In genomic region chr17:80932716-80933115, GRCm38 (mm10) we compare ENCODE assay signal across 20 mouse cellular contexts. TPM values are rescaled to one million over a fixed set of nuclear protein-coding genes. Genes with fewer than 3 reads are reported as not detected.
DNase-seq lines count a peak whose midpoint lies in the region; ATAC-seq and TF ChIP-seq lines count a peak whose summit lies in the region.
"Had no signal": no experiment of that assay in that cellular context is flagged by ENCODE, and none has a peak within 500 bp of the region (broad histone marks: within the 10 kb centered on the region; RNA-seq: fewer than 3 reads in every experiment).

No protein-coding gene starts in this region.

- peak overlapping the region; percentile 83 for H3K27ac ChIP-seq in bone marrow macrophage, adult 2 months (ENCODE audit: insufficient read depth, low read depth, low read length)
- peak overlapping the region; percentile 64 to 78 for H3K27ac ChIP-seq in heart, embryonic 14.5 days (replicated peaks in 1 of 2; ENCODE audit: control insufficient read depth in 1 of 2, insufficient read depth in 1 of 2, low read depth in 2 of 2, low read length in 2 of 2)
- H3K27ac ChIP-seq: embryonic facial prominence, embryonic 12.5 days; hindbrain, embryonic 13.5 days; left cerebral cortex, adult 2 months; limb, embryonic 15.5 days; neural tube, embryonic 12.5 days had no signal

- 82% methylated on average over 3 of the region's 3 CpGs for WGBS in heart, embryonic 14.5 days

- H3K4me1 ChIP-seq in bone marrow macrophage, adult 2 months (ENCODE audit: control insufficient read depth, insufficient read depth, low read length) = peaks cover 21% of the 10 kb centered on the region
- peaks cover 9 to 17% of the 10 kb centered on the region in 2 experiments for H3K4me1 ChIP-seq in heart, embryonic 14.5 days (ENCODE audit: control insufficient read depth in 2 of 2, insufficient read depth in 2 of 2, low read length in 2 of 2)
- H3K4me1 ChIP-seq: embryonic facial prominence, embryonic 12.5 days; hindbrain, embryonic 13.5 days; limb, embryonic 15.5 days; neural tube, embryonic 12.5 days had no signal

- no peak overlapping the region for H3K9ac ChIP-seq in heart, embryonic 14.5 days (ENCODE audit: low read length)
- H3K9ac ChIP-seq: embryonic facial prominence, embryonic 12.5 days; hindbrain, embryonic 13.5 days; limb, embryonic 15.5 days; neural tube, embryonic 12.5 days had no signal

- no peaks in the 10 kb centered on the region for H3K9me3 ChIP-seq in heart, embryonic 14.5 days (ENCODE audit: control insufficient read depth, low read length)
- H3K9me3 ChIP-seq: embryonic facial prominence, embryonic 12.5 days; hindbrain, embryonic 13.5 days; limb, embryonic 15.5 days; megakaryocyte, embryonic 14.5 days; neural tube, embryonic 12.5 days had no signal

- TF ChIP-seq POLR2A in bone marrow macrophage, adult 2 months (IDR thresholded peaks at IDR 0.05; ENCODE audit: borderline replicate concordance, low read depth, low read length) = no peak

- intact Hi-C loops in heart, postnatal 36 days (cut with DNase I) = loop anchor here (5.0 kb wide), 2 partner anchors 205 to 245 kb away; partner anchors contain the start of gene Map4k3

- peak; percentile 40 to 61 for DNase-seq in heart, adult 18-20 months
- DNase-seq in heart, adult 8-10 months (ENCODE audit: low spot score) = no peak
- peak; percentile 21 to 52 for DNase-seq in heart, postnatal 36 days
- no peak for DNase-seq in cerebellum, postnatal 10 days
- DNase-seq in urinary bladder, postnatal 14 days (ENCODE audit: low spot score) = no peak
- DNase-seq: cerebellum, adult 11-12 months; cerebellum, postnatal 25 days; kidney, postnatal 4 days; left cerebral cortex, postnatal 4 days; midbrain, embryonic 14.5 days; retina, postnatal 1 day had no signal

- H3K4me3 ChIP-seq in bone marrow macrophage, adult 2 months (ENCODE audit: insufficient read depth, low read length) = no peak overlapping the region
- no peak overlapping the region for H3K4me3 ChIP-seq in heart, embryonic 14.5 days (ENCODE audit: control insufficient read depth in 1 of 2, insufficient read depth in 1 of 2, low read depth in 1 of 2, low read length in 2 of 2)
- H3K4me3 ChIP-seq: embryonic facial prominence, embryonic 12.5 days; hindbrain, embryonic 13.5 days; left cerebral cortex, adult 2 months; limb, embryonic 15.5 days; neural tube, embryonic 12.5 days had no signal

- no peaks in the 10 kb centered on the region for H3K27me3 ChIP-seq in heart, embryonic 14.5 days (ENCODE audit: control insufficient read depth, insufficient read depth, low read length)
- H3K27me3 ChIP-seq: embryonic facial prominence, embryonic 12.5 days; hindbrain, embryonic 13.5 days; limb, embryonic 15.5 days; neural tube, embryonic 12.5 days had no signal

- TF ChIP-seq CTCF in bone marrow macrophage, adult 2 months (IDR thresholded peaks at IDR 0.05; ENCODE audit: low read depth, low read length) = no peak

- no peak for ATAC-seq in heart, embryonic 14.5 days (ENCODE audit: insufficient number of reproducible peaks, insufficient read depth, low FRiP score, low read depth)

- no peaks in the 10 kb centered on the region for H3K36me3 ChIP-seq in heart, embryonic 14.5 days (ENCODE audit: control insufficient read depth, insufficient read depth, low read length)
- H3K36me3 ChIP-seq: embryonic facial prominence, embryonic 12.5 days; hindbrain, embryonic 13.5 days; limb, embryonic 15.5 days; neural tube, embryonic 12.5 days had no signal

- peak overlapping the region; percentile 61 for H3K4me2 ChIP-seq in heart, embryonic 14.5 days (ENCODE audit: low read length)
- H3K4me2 ChIP-seq: embryonic facial prominence, embryonic 12.5 days; hindbrain, embryonic 13.5 days; limb, embryonic 15.5 days; neural tube, embryonic 12.5 days had no signal

RNA-seq across cellular contexts. Expression of gene Tmem178, which starts 11.7 kb away (rescaled TPM):
- total RNA-seq in heart, adult 18-20 months (2021) = under 1 TPM; 0.28 to 0.50 TPM
- under 1 TPM; 0.16 to 0.56 (median 0.30) TPM for total RNA-seq in heart, adult 8-10 months (2022)
- 0.47 TPM in 1 of 2 replicates, not detected in the other for polyA plus RNA-seq in bone marrow macrophage, adult 2 months (2012; ENCODE audit: insufficient read depth, insufficient read length, missing spikeins)
- 6.1 and 7.0 TPM in 2 replicates for polyA plus RNA-seq in heart, embryonic 14.5 days (2014; fragmentation: Nextera tagmentation; extraction: Ambion mirVana)
- total RNA-seq in heart, postnatal 36 days (2021) = under 1 TPM; 0.19 to 0.58 TPM
- polyA plus RNA-seq: CD4-positive, CD25-positive, alpha-beta regulatory T cell, adult 4 months had no signal

Comparison
In these comparisons a context has a peak if more than half of its experiments do, and no peak if none do; other contexts are left out.
1. DNase-seq: peak in heart, adult 18-20 months (2 of 2) and heart, postnatal 36 days (2 of 2); none in heart, adult 8-10 months (single experiment), cerebellum, postnatal 10 days (0 of 2) and urinary bladder, postnatal 14 days (single experiment).